Mouse (Mus musculus) liver, embryonic 14.5 days (tissue): ENCODE measurements around the gene Sirt7.

Experiments used
- CTCF ChIP-seq: IDR thresholded peaks from 2 replicates; pipeline ENCODE4 v1.5.1; 2016; ENCODE audit warnings: antibody characterized with exemption, low read depth, control low read depth
- EP300 ChIP-seq: IDR thresholded peaks from 2 replicates; pipeline ENCODE4 v1.6.1; 2016; ENCODE audit warnings: antibody characterized with exemption, low read depth

DNA sequence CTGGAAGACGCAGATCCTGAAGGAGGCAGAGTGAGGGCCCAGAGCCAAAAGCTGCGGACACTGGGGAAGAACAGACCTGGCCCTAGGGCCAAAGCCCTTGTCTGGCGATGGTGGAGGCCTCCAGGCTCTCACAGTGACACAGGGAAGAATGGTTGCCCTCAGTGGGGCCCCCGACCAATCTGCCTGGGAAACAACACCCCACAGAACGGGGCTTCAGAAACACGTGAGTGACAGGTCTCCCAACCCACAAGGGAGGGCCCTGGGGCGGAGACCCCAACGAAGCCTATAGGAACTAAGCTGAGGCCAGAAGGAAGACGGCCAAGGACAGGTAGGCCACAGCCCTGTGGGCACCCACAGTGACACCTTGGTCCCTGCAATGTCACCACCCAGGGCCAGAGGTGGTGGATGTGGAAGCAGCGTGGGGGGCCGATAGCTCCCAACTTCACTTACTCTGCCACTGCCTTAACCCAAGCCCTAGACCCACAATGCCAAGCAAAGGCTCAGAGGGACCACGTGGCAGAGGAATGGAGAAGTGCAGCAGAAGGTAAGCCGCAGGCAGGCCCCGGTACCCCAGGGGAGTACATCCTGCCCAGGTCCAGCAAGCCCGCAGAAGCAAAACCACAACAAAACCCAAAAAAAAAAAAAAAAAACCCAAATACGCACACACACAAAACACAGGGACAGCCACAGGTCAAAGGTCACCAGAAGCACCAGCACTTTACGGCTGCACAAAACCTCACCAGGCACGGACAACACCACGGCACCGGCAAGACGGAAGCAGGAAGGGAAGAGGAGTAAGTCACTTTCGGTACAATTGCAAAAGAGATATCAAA is 2.6 kb upstream of the Sirt7 start:
- TF ChIP-seq CTCF (no peak), EP300 (no peak)
